Mouse (Mus musculus) adrenal gland, adult 8-10 months (tissue): ENCODE measurements around the gene Tmem255a. TPM values are rescaled to one million over a fixed set of nuclear protein-coding genes. Genes with fewer than 3 reads are reported as not detected.

Experiments
- DNase-seq: peaks from one replicate; pipeline ENCODE4 v3.0.0; 2022
- microRNA-seq, 2 experiments: library from miRNA; unstranded; fragments of <30 nt; microRNA quantifications; one replicate each; pipeline ENCODE4 v1.2.0; 2022
- total RNA-seq, 4 experiments: library from RNA; stranded (reverse); gene quantifications; 2 replicates each; pipeline ENCODE4 v1.2.4; 2022

Gene Tmem255a
- total RNA-seq, 4 experiments from 2014 or later: 33.4 to 59.1 (median 46.4) TPM

DNA sequence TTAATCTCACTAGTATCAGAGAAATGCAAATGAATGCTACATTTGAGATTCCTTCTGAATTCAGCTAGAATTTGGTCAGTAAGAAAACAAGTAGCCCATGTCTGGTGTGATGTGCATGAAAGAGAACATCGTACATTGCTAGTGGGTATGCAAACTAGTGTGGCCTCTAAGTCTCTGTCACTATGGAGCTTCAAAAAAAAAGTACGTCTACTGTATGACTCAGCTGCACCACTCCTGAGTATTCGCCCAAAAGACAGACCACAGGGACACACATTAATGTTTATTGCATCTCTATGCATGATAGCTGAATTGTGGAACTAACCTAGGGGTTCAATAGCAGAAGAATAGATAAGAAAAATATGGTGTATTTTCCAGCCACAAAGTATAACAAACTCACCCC lies 86.9 kb downstream of the Tmem255a start:
- DNase-seq: no peak

DNA sequence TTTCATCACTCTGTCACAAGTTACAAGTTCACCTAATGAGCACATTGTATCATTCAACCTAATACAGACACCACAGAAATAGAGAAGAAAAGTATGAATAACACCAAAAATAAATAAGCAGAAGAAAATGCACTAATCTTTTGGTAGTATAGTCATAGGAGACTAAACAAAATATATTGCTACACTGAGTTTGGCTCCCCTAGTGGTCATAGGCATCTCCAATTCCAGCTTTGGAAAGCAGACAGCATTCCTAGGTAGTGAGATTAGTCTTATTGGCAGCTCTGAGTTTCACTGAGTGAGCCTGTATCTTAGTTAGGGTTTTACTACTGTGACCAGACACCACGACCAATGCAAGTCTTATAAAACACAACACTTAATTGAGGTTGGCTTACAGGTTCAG lies 93.1 kb downstream of the Tmem255a start:
- DNase-seq: no peak

Small RNA genes within 50 kb of the gene (microRNA-seq; reads per million reads assigned to microRNA genes)
- gene Mir3110: 0 to 0.35 reads per million in 2 experiments

Other genes starting within 250 kb of the Tmem255a start
- not detected for gene Btg1-ps1, start 233.6 kb downstream of the Tmem255a start, total RNA-seq
- under 1 TPM in 2 of 4 experiments, not detected in 2; 0.46 to 0.52 TPM for gene Btg1-ps2, start 209.3 kb downstream of the Tmem255a start, total RNA-seq
- not detected for gene Rhox10, start 186.0 kb downstream of the Tmem255a start, total RNA-seq
- gene Rhox11, start 167.3 kb downstream of the Tmem255a start, total RNA-seq: not detected
- not detected for gene Rhox12, start 141.5 kb downstream of the Tmem255a start, total RNA-seq
- not detected for gene Rhox13, start 131.2 kb downstream of the Tmem255a start, total RNA-seq
- 10 to 100 TPM; 28.2 to 42.7 (median 34.2) TPM for gene Zbtb33, start 62.6 kb downstream of the Tmem255a start, total RNA-seq
- not detected for gene Atp1b4, start 63.7 kb upstream of the Tmem255a start, total RNA-seq
- gene Lamp2, start 204.0 kb upstream of the Tmem255a start, total RNA-seq: 100 to 1,000 TPM; 211 to 271 (median 249) TPM